ENCODE assay signal across 7 mouse cellular contexts in the genomic region with DNA sequence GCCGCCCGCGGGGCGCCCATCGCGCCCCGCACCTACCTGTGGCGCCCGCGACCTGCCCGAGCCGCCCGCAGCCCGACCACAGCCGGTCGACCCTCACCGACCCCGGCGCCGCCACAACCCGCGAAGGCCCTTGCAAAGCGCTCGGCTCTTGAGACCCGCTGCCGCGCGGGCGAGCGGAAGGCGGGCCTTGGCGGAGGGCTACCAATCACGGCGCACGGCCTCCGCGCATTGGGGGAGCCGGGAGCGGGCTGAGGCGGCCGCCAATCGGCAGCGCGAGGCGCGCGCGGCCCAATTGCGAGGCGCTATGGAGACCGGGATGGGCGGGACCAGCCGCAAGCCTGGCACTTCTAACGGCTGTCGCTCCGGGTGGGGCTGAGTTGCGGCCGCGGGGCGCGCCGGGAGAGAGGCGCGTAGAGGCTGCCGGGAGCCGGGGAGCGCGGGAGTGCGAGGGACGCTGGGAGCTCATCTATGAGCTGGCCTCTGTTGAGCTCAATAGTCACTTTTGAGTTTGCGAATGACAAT. TPM values are rescaled to one million over a fixed set of nuclear protein-coding genes. Genes with fewer than 3 reads are reported as not detected.
DNase-seq lines count a peak whose midpoint lies in the region; ATAC-seq lines count a peak whose summit lies in the region.

Gene Dgcr8, minus strand, starts transcription at position 180 of the 522 bp plus-strand sequence.

- no peaks in the 10 kb centered on the region for H3K9me3 ChIP-seq in intestine, embryonic 15.5 days
- no peaks in the 10 kb centered on the region for H3K9me3 ChIP-seq in midbrain, embryonic 10.5 days (replicated peaks)

- H3K4me2 ChIP-seq in intestine, embryonic 15.5 days (replicated peaks): peak within 1 kb of the TSS; percentile 90

- peak; percentile 100 for DNase-seq in adrenal gland, adult 2 months
- DNase-seq in embryo, embryonic 11.5 days (ENCODE audit: low read depth, low spot score): peak; percentile 95
- DNase-seq in gastrocnemius, postnatal 36 days: peak; percentile 93 to 97
- peak; percentile 99 for DNase-seq in left cerebral cortex, postnatal 25 days (ENCODE audit: low spot score in 2 of 2)
- peak; percentile 99 for DNase-seq in midbrain, embryonic 10.5 days (ENCODE audit: low spot score)
- peak; percentile 96 for DNase-seq in right cerebral cortex, postnatal 4 days

- no peaks in the 10 kb centered on the region for H3K27me3 ChIP-seq in intestine, embryonic 15.5 days (replicated peaks)
- no peaks in the 10 kb centered on the region for H3K27me3 ChIP-seq in midbrain, embryonic 10.5 days (ENCODE audit: low read depth, poor library complexity, severe bottlenecking)

- intact Hi-C loops in gastrocnemius, postnatal 36 days (cut with DNase I): loop anchor here (5.0 kb wide), 1 partner anchor 37 kb away; no protein-coding TSS in a partner anchor
- intact Hi-C loops in left cerebral cortex, postnatal 25 days (cut with DNase I): loop anchor here (10.0 kb wide), 1 partner anchor 326 kb away; no protein-coding TSS in a partner anchor

- H3K9ac ChIP-seq in intestine, embryonic 15.5 days: peak within 1 kb of the TSS; percentile 98

- peak within 1 kb of the TSS; percentile 94 for H3K4me3 ChIP-seq in intestine, embryonic 15.5 days (replicated peaks)
- peak within 1 kb of the TSS; percentile 100 for H3K4me3 ChIP-seq in midbrain, embryonic 10.5 days

- under 1% methylated on average over 71 of the region's 71 CpGs for WGBS in intestine, embryonic 15.5 days
- WGBS in midbrain, embryonic 10.5 days: under 1% methylated on average over 67 of the region's 71 CpGs

- H3K4me1 ChIP-seq in intestine, embryonic 15.5 days (replicated peaks): peaks cover 24% of the 10 kb centered on the region
- H3K4me1 ChIP-seq in midbrain, embryonic 10.5 days: peaks cover 29% of the 10 kb centered on the region

- ATAC-seq in intestine, embryonic 15.5 days: peak; percentile 99

- H3K36me3 ChIP-seq in intestine, embryonic 15.5 days: peaks cover 12% of the 10 kb centered on the region
- H3K36me3 ChIP-seq in midbrain, embryonic 10.5 days: peaks cover 32% of the 10 kb centered on the region

- H3K27ac ChIP-seq in intestine, embryonic 15.5 days: peak within 1 kb of the TSS; percentile 93
- H3K27ac ChIP-seq in midbrain, embryonic 10.5 days (replicated peaks): peak within 1 kb of the TSS; percentile 100

RNA-seq across cellular contexts. Expression of gene Dgcr8, which starts in this region (rescaled TPM):
- total RNA-seq in adrenal gland, adult 2 months (2021): 10 to 100 TPM; 23.3 to 27.3 TPM
- 12.3 and 20.6 TPM in 2 replicates for polyA plus RNA-seq in adrenal gland, adult 2 months (2012; rRNA removed)
- 10 to 100 TPM; 13.8 to 14.6 TPM for total RNA-seq in gastrocnemius, postnatal 36 days (2021)
- polyA plus RNA-seq in intestine, embryonic 15.5 days (2015; fragmentation: Nextera tagmentation; extraction: Ambion mirVana): 21.4 and 24.8 TPM in 2 replicates
- total RNA-seq in left cerebral cortex, postnatal 25 days (2021): 10 to 100 TPM; 40.7 to 41.0 TPM
- 46.1 and 47.6 TPM in 2 replicates for polyA plus RNA-seq in midbrain, embryonic 10.5 days (2016; fragmentation: Nextera tagmentation; extraction: Ambion mirVana)

Comparison
In these comparisons a context has a peak if more than half of its experiments do, and no peak if none do; other contexts are left out.
1. Peak in every context shown above with its lines: DNase-seq, ATAC-seq, H3K4me3 ChIP-seq and H3K27ac ChIP-seq.